In the genomic region with DNA sequence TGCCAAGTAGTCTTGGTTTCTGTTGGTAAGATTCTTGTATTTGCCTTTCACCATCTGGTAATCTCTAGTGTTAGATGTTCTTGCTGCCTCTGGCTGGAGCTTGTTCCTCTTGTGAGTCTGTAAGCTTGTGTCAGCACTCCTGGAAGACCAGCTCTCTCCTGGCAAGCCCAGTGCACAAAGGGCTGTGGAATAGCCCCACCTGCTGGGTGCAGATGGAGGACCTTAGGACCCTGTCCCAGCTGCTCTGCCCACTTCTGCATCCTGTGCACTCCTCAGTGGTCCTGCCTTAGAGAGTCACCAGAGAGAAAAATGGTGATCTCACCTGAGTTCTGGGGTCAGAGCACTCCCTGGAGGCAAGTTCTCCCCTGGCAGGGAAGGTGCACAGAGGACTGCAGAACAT, we compare ENCODE assay signal across 9 mouse cellular contexts.
DNase-seq lines count a peak whose midpoint lies in the region; ATAC-seq and TF ChIP-seq lines count a peak whose summit lies in the region.
"Had no signal": no experiment of that assay in that cellular context is flagged by ENCODE, and none has a peak within 500 bp of the region (broad histone marks: within the 10 kb centered on the region; RNA-seq: fewer than 3 reads in every experiment).

No protein-coding gene starts in this region.

- H3K4me3 ChIP-seq in layer of hippocampus, adult 2 months, result no peak overlapping the region
- H3K4me3 ChIP-seq in heart, embryonic 15.5 days, result no peak overlapping the region
- no peak overlapping the region for H3K4me3 ChIP-seq in limb, embryonic 14.5 days (replicated peaks; ENCODE audit: low read length)
- H3K4me3 ChIP-seq in forebrain, embryonic 13.5 days, result no peak overlapping the region

- H3K4me2 ChIP-seq in heart, embryonic 15.5 days, result no peak overlapping the region
- H3K4me2 ChIP-seq in limb, embryonic 14.5 days (replicated peaks; ENCODE audit: low read depth, low read length, severe bottlenecking), result no peak overlapping the region
- H3K4me2 ChIP-seq in forebrain, embryonic 13.5 days, result no peak overlapping the region
- H3K4me2 ChIP-seq: midbrain, embryonic 11.5 days had no signal

- no peak for DNase-seq in layer of hippocampus, adult 2 months (ENCODE audit: low spot score in 2 of 2)
- DNase-seq in layer of hippocampus, postnatal 25 days (ENCODE audit: extremely low spot score in 1 of 2, low spot score in 1 of 2), result no peak
- DNase-seq in adrenal gland, postnatal 14 days, result peak; percentile 43
- peak; percentile 44 for DNase-seq in limb, embryonic 14.5 days (ENCODE audit: low spot score)
- DNase-seq in MN1 (ENCODE audit: low spot score), result no peak

- no peaks in the 10 kb centered on the region for H3K36me3 ChIP-seq in heart, embryonic 15.5 days
- H3K36me3 ChIP-seq in limb, embryonic 14.5 days (ENCODE audit: control insufficient read depth, insufficient read depth, low read length), result no peaks in the 10 kb centered on the region
- no peaks in the 10 kb centered on the region for H3K36me3 ChIP-seq in forebrain, embryonic 13.5 days (ENCODE audit: poor library complexity, severe bottlenecking)

- peak; percentile 52 for TF ChIP-seq CTCF in layer of hippocampus, adult 2 months (conservative IDR thresholded peaks at IDR 0.05)

- no peak overlapping the region for H3K27ac ChIP-seq in layer of hippocampus, adult 2 months
- no peak overlapping the region for H3K27ac ChIP-seq in heart, embryonic 15.5 days
- no peak overlapping the region for H3K27ac ChIP-seq in limb, embryonic 14.5 days (replicated peaks; ENCODE audit: low read depth, low read length)
- H3K27ac ChIP-seq in forebrain, embryonic 13.5 days, result no peak overlapping the region

- ATAC-seq in heart, embryonic 15.5 days (replicated peaks; ENCODE audit: insufficient number of reproducible peaks, insufficient read depth, low FRiP score, low read depth), result 0 out of 2 replicates have a peak, but pooled peaks have one; percentile 55
- ATAC-seq in limb, embryonic 14.5 days (ENCODE audit: low FRiP score, low read depth), result no peak
- ATAC-seq in forebrain, embryonic 13.5 days, result no peak
- no peak for ATAC-seq in cerebellum, adult (ENCODE audit: insufficient number of reproducible peaks, low FRiP score, low TSS enrichment)

- H3K9ac ChIP-seq in heart, embryonic 15.5 days, result no peak overlapping the region
- H3K9ac ChIP-seq in limb, embryonic 14.5 days (ENCODE audit: low read depth, low read length, severe bottlenecking), result no peak overlapping the region
- H3K9ac ChIP-seq in forebrain, embryonic 13.5 days, result no peak overlapping the region

- no peaks in the 10 kb centered on the region for H3K4me1 ChIP-seq in heart, embryonic 15.5 days (replicated peaks)
- no peaks in the 10 kb centered on the region for H3K4me1 ChIP-seq in limb, embryonic 14.5 days (ENCODE audit: control insufficient read depth, insufficient read depth, low read length)
- H3K4me1 ChIP-seq in forebrain, embryonic 13.5 days, result no peaks in the 10 kb centered on the region

- 0 out of 2 replicates have a peak, but pooled peaks cover 4% of the 10 kb centered on the region for H3K27me3 ChIP-seq in heart, embryonic 15.5 days
- H3K27me3 ChIP-seq in limb, embryonic 14.5 days (ENCODE audit: control insufficient read depth, insufficient read depth, low read length), result no peaks in the 10 kb centered on the region
- no peaks in the 10 kb centered on the region for H3K27me3 ChIP-seq in forebrain, embryonic 13.5 days

- no peaks in the 10 kb centered on the region for H3K9me3 ChIP-seq in heart, embryonic 15.5 days (replicated peaks)
- H3K9me3 ChIP-seq in limb, embryonic 14.5 days (ENCODE audit: control insufficient read depth, low read length), result no peaks in the 10 kb centered on the region
- H3K9me3 ChIP-seq in forebrain, embryonic 13.5 days (replicated peaks), result no peaks in the 10 kb centered on the region

- TF ChIP-seq POLR2A in limb, embryonic 14.5 days (IDR thresholded peaks at IDR 0.05; ENCODE audit: borderline replicate concordance, extremely low read depth, insufficient read depth, insufficient read length), result no peak

Comparison
In these comparisons a context has a peak if more than half of its experiments do, and no peak if none do; other contexts are left out.
1. DNase-seq: peak in adrenal gland, postnatal 14 days (single experiment) and limb, embryonic 14.5 days (single experiment); none in layer of hippocampus, adult 2 months (0 of 2), layer of hippocampus, postnatal 25 days (0 of 2) and MN1 (single experiment).